Mouse (Mus musculus) midbrain, embryonic 12.5 days (tissue): Measurements from ENCODE around the gene Bace1. TPM values are rescaled to one million over a fixed set of nuclear protein-coding genes. Genes with fewer than 3 reads are reported as not detected.

Source experiments
- ATAC-seq: fragments of 200-750 bp; cut with Nextera tagmentation; 2 replicates; pipeline ENCODE4 v1.8.0; 2017; ENCODE audit warnings: low read depth, moderate TSS enrichment, moderate library complexity; ENCODE audit not compliant: low FRiP score
- H3K27ac ChIP-seq: fragments of 300-500 bp; sonication (generic); replicated peaks from 2 replicates; pipeline ENCODE4 v1.5.1; 2016; ENCODE audit warnings: mild to moderate bottlenecking
- H3K27me3 ChIP-seq: fragments of 300-500 bp; sonication (generic); 2 replicates; pipeline ENCODE4 v1.6.1; 2016; ENCODE audit warnings: mild to moderate bottlenecking
- H3K36me3 ChIP-seq: fragments of 300-500 bp; sonication (generic); 2 replicates; pipeline ENCODE4 v1.6.1; 2016
- H3K4me1 ChIP-seq: fragments of 300-500 bp; sonication (generic); 2 replicates; pipeline ENCODE4 v1.6.1; 2016
- H3K4me2 ChIP-seq: fragments of 300-500 bp; sonication (generic); replicated peaks from 2 replicates; pipeline ENCODE4 v1.6.1; 2016; ENCODE audit warnings: mild to moderate bottlenecking, moderate library complexity
- H3K4me3 ChIP-seq: fragments of 300-500 bp; sonication (generic); 2 replicates; pipeline ENCODE4 v1.5.1; 2016; ENCODE audit warnings: mild to moderate bottlenecking
- H3K9ac ChIP-seq: fragments of 300-500 bp; sonication (generic); replicated peaks from 2 replicates; pipeline ENCODE4 v1.6.1; 2016; ENCODE audit warnings: mild to moderate bottlenecking, moderate library complexity
- H3K9me3 ChIP-seq: fragments of 300-500 bp; sonication (generic); 2 replicates; pipeline ENCODE4 v1.6.1; 2016; ENCODE audit warnings: mild to moderate bottlenecking
- WGBS: fragments of 180-500 bp; shearing (Covaris S2); methylation state at CpG from one replicate; pipeline ENCODE4 v1.1.7; 2016; 5-methylcytosine and 5-hydroxymethylcytosine counted together
- polyA plus RNA-seq: library from polyadenylated mRNA; unstranded; fragments of >200 nt; fragmentation: Nextera tagmentation; extraction: Ambion mirVana; gene quantifications from 2 replicates; pipeline ENCODE4 v1.2.1, GENCODE M21; 2016

Bace1 gene
- polyA plus RNA-seq = 37.7 and 38.8 TPM in 2 replicates

DNA sequence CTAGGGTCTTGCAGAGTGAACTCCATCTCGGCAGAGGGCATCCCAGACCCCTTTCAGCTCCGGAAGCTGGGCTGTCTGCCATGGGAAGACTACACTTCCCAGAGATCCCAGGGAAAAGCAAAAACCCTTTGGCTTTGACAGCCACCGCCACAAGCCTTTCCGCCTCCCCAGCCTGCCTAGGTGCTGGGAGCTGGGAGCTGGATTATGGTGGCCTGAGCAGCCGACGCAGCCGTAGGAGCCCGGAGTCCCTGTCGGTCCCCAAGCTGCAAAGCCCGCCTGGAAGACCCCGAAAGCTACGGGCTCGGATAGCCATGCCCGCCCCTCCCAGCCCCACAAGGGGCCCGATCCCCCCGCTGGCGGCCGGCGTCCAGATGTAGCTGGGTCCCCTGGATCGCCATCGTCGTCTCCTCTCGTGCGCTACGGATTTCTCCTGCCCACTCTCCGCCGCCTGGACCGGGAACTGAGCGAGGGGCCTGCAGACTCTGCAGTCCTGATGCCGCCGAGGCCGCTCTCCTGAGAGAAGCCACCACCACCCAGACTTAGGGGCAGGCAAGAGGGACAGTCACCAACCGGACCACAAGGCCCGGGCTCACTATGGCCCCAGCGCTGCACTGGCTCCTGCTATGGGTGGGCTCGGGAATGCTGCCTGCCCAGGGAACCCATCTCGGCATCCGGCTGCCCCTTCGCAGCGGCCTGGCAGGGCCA, at the start of gene Bace1:
Gene Bace1, plus strand, starts transcription at position 147 of the 705 bp plus-strand sequence.
- ATAC-seq = peak; percentile 87
- Histone ChIP-seq H3K27me3 (no peaks in the 10 kb centered on the region), H3K4me1 (peaks cover 33% of the 10 kb centered on the region), H3K4me3 (peak within 1 kb of the TSS; percentile 86), H3K36me3 (no peaks in the 10 kb centered on the region), H3K27ac (peak within 1 kb of the TSS; percentile 70), H3K9me3 (no peaks in the 10 kb centered on the region), H3K9ac (peak within 1 kb of the TSS; percentile 88), H3K4me2 (peak within 1 kb of the TSS; percentile 83)
- WGBS = 0% methylated on average over 40 of the region's 40 CpGs

DNA sequence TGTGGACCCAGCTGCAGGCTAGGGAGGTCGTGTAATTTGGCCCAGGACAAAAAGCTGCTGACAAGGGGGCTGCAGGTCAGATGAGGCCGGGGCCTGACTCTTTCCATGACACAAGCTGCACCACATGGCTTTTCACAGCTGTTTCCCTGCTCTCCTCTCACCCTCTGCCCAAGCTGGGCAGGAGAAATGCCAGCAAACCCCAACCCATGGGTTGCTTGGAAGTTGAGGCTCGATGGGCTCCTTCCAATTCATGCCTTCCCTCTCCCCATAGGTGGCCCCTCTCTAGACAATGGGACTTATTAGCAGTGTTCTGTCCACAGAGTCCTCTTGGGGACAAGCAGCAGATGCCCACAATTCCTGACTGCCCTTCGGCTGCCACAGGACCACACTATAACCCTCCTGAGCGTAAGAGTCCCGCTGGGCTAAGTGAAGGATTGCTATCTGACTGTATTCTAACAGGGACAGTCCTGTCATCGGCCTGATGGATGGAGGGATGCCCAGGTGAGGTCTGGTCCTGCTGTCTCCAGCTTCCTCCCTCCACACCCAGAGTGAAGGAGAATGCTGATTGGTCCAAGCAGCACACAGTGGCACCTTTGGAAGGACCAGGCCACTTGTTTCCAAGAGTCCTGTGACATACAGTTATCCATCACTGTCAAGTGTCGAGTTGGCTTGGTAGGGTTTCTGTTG, 46.8 kb upstream of the Bace1 start:
- H3K27me3 ChIP-seq = no peaks in the 10 kb centered on the region
- H3K4me3 ChIP-seq = no peak overlapping the region
- 86% methylated on average over 8 of the region's 8 CpGs for WGBS
- no peak for ATAC-seq
- H3K4me1 ChIP-seq = peaks cover 10% of the 10 kb centered on the region; the same call in 1 of the 2 replicates
- H3K9me3 ChIP-seq = no peaks in the 10 kb centered on the region
- peak overlapping the region; percentile 36 for H3K27ac ChIP-seq
- H3K9ac ChIP-seq = no peak overlapping the region
- H3K36me3 ChIP-seq = peaks cover 25% of the 10 kb centered on the region
- no peak overlapping the region for H3K4me2 ChIP-seq

DNA sequence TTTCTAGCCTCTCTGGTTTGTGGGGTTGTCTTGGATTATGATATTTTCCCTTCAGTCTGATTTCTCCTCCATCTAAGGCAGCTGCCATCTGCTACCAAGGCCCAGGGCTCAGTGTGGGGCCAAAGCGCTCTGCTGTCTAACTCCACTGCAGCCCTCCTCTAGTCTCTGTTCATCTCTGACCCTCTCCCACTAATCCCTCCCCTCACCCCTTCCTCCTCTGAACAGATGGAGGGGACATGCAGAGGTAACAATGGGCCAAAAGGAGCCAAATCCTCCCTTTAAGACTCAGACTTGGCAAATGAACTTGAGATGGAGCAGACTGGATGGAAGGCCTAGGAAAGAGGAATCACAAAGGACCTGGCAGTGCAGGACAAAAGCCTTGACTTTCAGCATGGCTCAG, 46.1 kb upstream of the Bace1 start:
- H3K36me3 ChIP-seq = peaks cover 25% of the 10 kb centered on the region
- peaks cover 10% of the 10 kb centered on the region for H3K4me1 ChIP-seq
- no peaks in the 10 kb centered on the region for H3K27me3 ChIP-seq
- no peak overlapping the region for H3K4me3 ChIP-seq
- no peak overlapping the region for H3K9ac ChIP-seq
- peak; percentile 47; the same call in 1 of the 2 replicates for ATAC-seq
- no peak overlapping the region for H3K4me2 ChIP-seq
- H3K27ac ChIP-seq = peak overlapping the region; percentile 72
- H3K9me3 ChIP-seq = no peaks in the 10 kb centered on the region
- 59% methylated on average over 1 of the region's 1 CpGs for WGBS

DNA sequence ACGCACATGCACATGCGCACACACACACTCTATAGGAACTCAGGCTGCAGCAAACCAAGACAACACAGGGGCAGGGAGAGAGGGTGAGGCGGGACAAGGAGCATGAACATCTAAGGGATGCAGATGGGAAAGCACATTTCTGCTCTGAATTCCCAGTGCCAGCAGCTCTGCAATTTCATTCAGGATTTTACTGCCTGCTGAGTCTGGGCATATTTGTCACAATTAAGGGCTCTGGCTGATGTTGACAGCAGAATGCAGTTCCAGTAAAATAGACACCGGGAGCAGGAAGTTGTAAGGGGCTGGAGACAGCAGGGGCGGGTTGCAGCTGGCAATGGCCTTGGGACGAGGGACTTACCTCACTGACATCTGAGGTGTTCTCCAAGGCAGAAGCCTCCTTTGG, 44.7 kb upstream of the Bace1 start:
- Histone ChIP-seq H3K4me2 (no peak overlapping the region), H3K4me3 (no peak overlapping the region), H3K9me3 (no peaks in the 10 kb centered on the region), H3K36me3 (peaks cover 25% of the 10 kb centered on the region), H3K27me3 (no peaks in the 10 kb centered on the region), H3K4me1 (peaks cover 24% of the 10 kb centered on the region), H3K27ac (0 out of 2 replicates have a peak overlapping the region, but pooled peaks have one; percentile 1), H3K9ac (no peak overlapping the region)
- no peak for ATAC-seq
- WGBS = 87% methylated on average over 6 of the region's 6 CpGs

DNA sequence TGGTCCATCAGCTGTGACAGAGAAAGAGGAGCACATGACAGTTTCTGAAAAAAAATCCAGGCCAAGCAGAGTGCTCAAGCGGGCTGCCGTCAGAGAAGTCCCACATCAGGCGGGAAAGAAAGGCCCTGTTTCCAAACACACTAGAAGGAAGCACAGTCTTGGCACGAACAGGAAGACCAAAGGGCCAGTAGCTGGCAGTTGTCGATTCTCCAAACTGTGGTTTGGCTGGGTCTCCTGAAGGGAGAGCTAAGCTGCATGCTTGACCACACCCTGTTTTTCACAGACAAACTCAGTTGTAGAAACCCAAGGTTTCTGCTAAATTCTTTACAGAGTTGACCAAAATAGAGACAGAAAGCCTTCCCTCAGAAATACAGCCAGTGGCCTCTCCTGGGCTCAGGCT, 42.7 kb upstream of the Bace1 start:
- Histone ChIP-seq H3K9me3 (no peaks in the 10 kb centered on the region), H3K27me3 (no peaks in the 10 kb centered on the region), H3K9ac (no peak overlapping the region), H3K4me1 (peaks cover 27% of the 10 kb centered on the region), H3K36me3 (peaks cover 22% of the 10 kb centered on the region), H3K4me2 (no peak overlapping the region), H3K27ac (no peak overlapping the region), H3K4me3 (no peak overlapping the region)
- ATAC-seq = no peak
- WGBS = 92% methylated on average over 5 of the region's 5 CpGs

DNA sequence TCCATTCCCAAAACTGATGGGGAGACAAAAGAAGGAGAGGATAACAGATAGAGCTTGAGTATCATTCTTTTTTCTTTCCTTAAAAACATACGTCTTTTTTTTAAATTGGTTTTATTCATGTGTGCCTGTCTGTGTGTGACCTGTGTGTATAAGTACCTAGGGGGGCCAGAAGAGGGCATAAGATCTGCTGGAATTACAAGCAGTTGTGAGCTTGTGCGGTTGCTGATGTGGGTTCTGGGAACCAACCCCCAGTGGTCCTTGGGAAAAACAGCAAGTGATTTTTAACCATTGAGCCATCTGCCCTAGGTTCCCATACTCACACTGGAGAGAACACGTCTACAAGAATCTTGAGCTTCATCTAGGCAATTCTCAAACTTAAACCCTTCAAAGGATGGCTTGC, 41.1 kb upstream of the Bace1 start:
- Histone ChIP-seq H3K9ac (no peak overlapping the region), H3K4me3 (no peak overlapping the region), H3K27me3 (no peaks in the 10 kb centered on the region), H3K4me1 (peaks cover 26% of the 10 kb centered on the region), H3K27ac (no peak overlapping the region), H3K9me3 (no peaks in the 10 kb centered on the region), H3K36me3 (peaks cover 28% of the 10 kb centered on the region; the same call in 1 of the 2 replicates), H3K4me2 (no peak overlapping the region)
- 75% methylated on average over 3 of the region's 3 CpGs for WGBS
- no peak for ATAC-seq

DNA sequence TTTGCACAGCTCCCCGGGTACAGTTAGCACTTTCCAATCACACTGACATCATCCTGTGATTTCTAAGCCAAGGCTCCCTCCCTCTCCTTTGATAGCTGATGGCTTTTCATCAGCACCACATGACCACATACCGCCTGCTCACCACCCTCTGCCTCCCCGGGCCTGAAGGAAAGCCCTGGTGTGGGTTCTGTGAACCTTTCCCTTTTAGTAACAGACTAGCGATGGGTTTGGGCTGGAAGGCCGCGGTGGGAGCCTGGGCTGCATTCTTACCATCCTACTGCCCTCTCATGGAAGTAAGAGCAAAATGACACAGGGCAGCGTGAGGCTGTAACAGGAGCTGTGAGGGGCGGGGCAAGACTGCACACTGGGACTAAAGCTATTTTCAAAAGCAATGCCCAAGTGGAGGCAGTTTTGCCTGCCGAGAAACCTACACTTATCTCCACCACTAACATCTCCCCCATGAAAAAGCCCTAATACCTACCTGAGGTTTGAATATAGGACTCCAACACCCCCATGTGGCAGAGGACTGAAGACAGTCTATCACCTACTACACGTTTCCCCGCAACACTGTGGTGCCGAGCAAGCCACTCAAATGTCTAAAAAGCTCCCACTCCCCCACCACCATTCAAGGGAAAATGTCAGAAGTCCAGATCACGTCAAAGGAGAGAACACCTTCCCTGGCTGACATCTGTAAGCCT, 39.8 kb upstream of the Bace1 start:
- Histone ChIP-seq H3K9ac (0 out of 2 replicates have a peak overlapping the region, but pooled peaks have one; percentile 12), H3K27ac (no peak overlapping the region; the same call in 1 of the 2 replicates), H3K4me1 (peaks cover 22% of the 10 kb centered on the region), H3K9me3 (no peaks in the 10 kb centered on the region), H3K4me3 (no peak overlapping the region), H3K27me3 (no peaks in the 10 kb centered on the region), H3K36me3 (peaks cover 26% of the 10 kb centered on the region; the same call in 1 of the 2 replicates), H3K4me2 (no peak overlapping the region)
- ATAC-seq = peak; percentile 41; the same call in 1 of the 2 replicates
- WGBS = 17% methylated on average over 13 of the region's 13 CpGs

DNA sequence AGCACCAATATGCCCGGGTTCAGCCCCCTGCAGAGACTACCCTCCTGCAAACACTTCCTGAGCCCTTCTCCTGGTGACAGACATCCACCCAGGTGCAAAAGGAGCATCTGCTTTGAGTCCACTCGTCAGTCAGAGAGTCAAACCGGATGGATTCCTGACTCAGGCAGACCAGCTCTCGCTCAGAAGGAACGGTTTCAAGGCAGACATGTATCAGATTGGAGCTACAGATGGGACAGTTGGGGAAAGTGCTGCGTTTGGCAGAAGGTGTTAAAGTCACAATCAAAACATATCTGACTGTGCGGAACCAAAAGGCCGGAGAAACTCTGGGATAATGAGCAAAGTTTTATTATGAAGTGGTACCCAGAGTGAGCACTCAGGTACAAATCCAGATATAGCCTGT, 39.0 kb upstream of the Bace1 start:
- Histone ChIP-seq H3K4me3 (no peak overlapping the region), H3K4me1 (peaks cover 22% of the 10 kb centered on the region), H3K4me2 (no peak overlapping the region), H3K27me3 (no peaks in the 10 kb centered on the region), H3K36me3 (peaks cover 22% of the 10 kb centered on the region; the same call in 1 of the 2 replicates), H3K9ac (no peak overlapping the region), H3K27ac (no peak overlapping the region), H3K9me3 (no peaks in the 10 kb centered on the region)
- ATAC-seq = no peak
- 87% methylated on average over 8 of the region's 8 CpGs for WGBS

DNA sequence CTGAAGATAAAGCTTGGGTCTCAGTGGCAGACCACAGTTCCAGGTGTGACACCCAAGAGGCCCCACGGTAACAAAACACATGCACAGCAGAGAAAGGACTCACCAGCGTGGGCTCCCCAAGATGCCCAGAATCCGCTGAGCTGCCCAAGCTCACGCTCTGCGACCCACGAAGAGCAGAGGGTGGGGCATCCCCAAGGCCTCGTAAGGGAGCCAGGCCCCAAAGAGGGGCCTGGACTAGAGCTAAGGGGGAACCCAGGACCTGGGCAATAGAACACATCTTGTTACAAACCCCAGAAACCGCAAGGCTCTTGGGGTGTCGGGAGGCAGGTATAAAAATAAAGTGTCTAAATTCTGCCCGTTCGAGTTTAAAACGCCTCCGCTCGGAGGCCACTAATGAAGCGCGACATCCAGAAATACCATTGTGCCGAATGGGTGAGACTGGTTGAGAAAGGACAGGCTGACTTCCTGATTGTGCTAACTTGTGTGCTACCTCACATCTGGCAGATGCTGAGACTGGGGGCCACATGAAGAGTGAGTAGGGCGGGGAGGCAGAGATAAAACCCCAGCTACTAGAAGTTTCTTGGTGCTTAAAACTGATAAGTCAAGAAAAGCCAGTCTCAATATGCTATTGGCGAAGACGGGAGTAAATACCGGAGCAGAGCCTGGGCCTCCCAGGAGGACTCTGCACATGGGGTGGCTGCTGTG, 35.2 kb upstream of the Bace1 start:
- H3K27ac ChIP-seq = no peak overlapping the region
- ATAC-seq = no peak

DNA sequence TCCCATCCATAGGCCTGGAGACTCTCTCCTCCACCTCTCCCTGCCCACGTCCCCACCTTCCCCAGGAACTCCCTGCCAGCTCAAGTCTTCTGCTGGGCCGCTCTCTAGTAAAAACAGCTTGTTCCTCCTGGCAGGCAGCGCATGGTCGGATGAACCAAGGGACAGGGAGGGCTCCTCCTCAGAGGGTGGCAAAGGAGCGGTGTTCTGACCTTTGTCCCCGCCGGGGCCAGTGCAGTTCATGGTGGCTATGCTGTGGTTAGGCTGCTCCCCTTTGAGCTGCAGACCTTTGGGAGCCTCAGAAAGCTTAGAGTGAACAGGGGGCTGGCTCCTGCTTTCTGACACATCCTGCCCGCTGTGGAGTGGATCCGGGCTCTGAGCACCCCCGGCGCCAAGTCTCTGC, 31.5 kb upstream of the Bace1 start:
- no peak overlapping the region for H3K4me2 ChIP-seq
- H3K9ac ChIP-seq = no peak overlapping the region
- 94% methylated on average over 11 of the region's 11 CpGs for WGBS
- H3K4me3 ChIP-seq = no peak overlapping the region
- H3K4me1 ChIP-seq = no peaks in the 10 kb centered on the region
- H3K27ac ChIP-seq = no peak overlapping the region
- H3K9me3 ChIP-seq = no peaks in the 10 kb centered on the region
- H3K36me3 ChIP-seq = peaks cover 47% of the 10 kb centered on the region
- ATAC-seq = no peak
- no peaks in the 10 kb centered on the region for H3K27me3 ChIP-seq

More for the DNA sequence above, 35.2 kb upstream of the Bace1 start:
- Histone ChIP-seq H3K4me3 (no peak overlapping the region), H3K9ac (no peak overlapping the region), H3K9me3 (no peaks in the 10 kb centered on the region), H3K27me3 (no peaks in the 10 kb centered on the region), H3K4me2 (no peak overlapping the region), H3K4me1 (peaks cover 12% of the 10 kb centered on the region), H3K36me3 (peaks cover 46% of the 10 kb centered on the region)
- 87% methylated on average over 21 of the region's 21 CpGs for WGBS

DNA sequence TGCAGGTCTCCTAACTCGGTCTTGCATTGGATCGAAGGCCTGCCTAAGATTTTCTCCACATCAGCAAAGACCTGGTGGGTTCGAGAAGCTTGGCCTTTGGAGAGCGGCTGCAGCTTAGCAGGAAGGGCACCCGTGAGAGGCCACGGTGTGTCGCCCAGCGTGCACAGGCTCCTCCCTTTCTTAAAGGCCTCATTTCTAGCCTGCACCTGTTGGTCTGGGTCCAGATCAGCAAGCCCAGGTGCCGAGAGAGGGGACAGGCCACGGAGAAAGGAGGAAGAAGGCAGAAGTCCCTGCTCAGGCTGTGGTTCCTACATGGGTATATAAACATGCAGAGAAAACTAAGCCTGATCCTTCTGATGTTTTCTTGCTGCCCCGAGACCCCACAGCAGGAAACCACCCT, 31.0 kb upstream of the Bace1 start:
- H3K9ac ChIP-seq = no peak overlapping the region
- 85% methylated on average over 11 of the region's 11 CpGs for WGBS
- H3K4me1 ChIP-seq = no peaks in the 10 kb centered on the region
- ATAC-seq = no peak
- H3K27ac ChIP-seq = no peak overlapping the region
- peaks cover 47% of the 10 kb centered on the region for H3K36me3 ChIP-seq
- H3K9me3 ChIP-seq = no peaks in the 10 kb centered on the region
- H3K27me3 ChIP-seq = no peaks in the 10 kb centered on the region
- no peak overlapping the region for H3K4me2 ChIP-seq
- no peak overlapping the region for H3K4me3 ChIP-seq
